ENCODE assay signal across 13 mouse cellular contexts in the genomic region with DNA sequence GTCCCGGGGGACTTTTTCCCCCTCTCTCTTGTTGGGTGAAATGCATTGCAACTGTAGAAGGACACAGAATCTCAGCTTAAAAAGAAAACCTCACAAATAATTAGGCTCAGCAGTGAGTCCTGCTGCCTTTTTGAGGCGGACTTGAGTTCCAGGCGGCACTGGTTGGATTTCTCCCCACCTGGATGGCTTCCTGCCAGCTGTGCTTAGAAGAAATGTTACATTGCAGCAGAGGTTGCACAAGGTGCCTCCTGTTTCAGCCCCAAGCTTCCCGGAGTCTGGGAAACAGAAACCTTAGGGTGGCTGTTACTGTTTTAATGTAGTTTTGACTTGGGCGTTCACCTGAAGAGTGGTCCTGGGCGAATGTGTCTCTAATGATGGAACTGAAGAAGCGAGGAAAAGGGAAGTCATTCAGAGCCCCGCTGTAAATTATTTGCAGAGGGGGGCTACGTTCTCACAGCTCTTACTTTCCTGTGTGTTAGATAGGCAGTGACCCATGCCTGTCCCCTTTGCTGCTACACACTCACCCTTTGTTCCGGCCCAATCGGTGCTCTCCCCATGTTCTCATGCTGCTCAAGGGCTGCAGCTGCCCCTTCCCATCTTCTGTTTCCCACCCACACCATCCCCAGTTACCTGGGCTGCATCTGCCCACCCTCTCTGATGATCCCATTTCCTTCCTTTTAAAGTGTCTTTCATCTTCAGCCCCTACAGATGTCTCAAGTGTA.
A peak's percentile ranks its signal among the peaks of the same experiment; 100 is the strongest.
DNase-seq lines count a peak whose midpoint lies in the region; ATAC-seq lines count a peak whose summit lies in the region.
"Had no signal": no experiment of that assay in that cellular context is flagged by ENCODE, and none has a peak within 500 bp of the region (broad histone marks: within the 10 kb centered on the region; RNA-seq: fewer than 3 reads in every experiment).

No protein-coding gene starts in this region.

- no peak overlapping the region for H3K4me3 ChIP-seq in limb, embryonic 12.5 days (replicated peaks)
- H3K4me3 ChIP-seq in limb, embryonic 10.5 days: no peak overlapping the region
- H3K4me3 ChIP-seq: forebrain, embryonic 13.5 days; heart, embryonic 13.5 days had no signal

- no peak for DNase-seq in limb, embryonic 10.5 days (ENCODE audit: low spot score)
- peak; percentile 15 for DNase-seq in thymus, postnatal 4 days
- no peak for DNase-seq in thymus, postnatal 0 days (ENCODE audit: low spot score)
- peak; percentile 74 to 76 for DNase-seq in kidney, postnatal 25 days
- no peak for DNase-seq in layer of hippocampus, postnatal 36 days
- DNase-seq in right cerebral cortex, postnatal 36 days (ENCODE audit: low spot score in 2 of 2): no peak
- DNase-seq: heart, postnatal 4 days; left cerebral cortex, postnatal 4 days had no signal

- 71% methylated on average over 11 of the region's 11 CpGs for WGBS in limb, embryonic 12.5 days
- 83% methylated on average over 11 of the region's 11 CpGs for WGBS in limb, embryonic 10.5 days

- H3K9me3 ChIP-seq in limb, embryonic 12.5 days: no peaks in the 10 kb centered on the region
- no peaks in the 10 kb centered on the region for H3K9me3 ChIP-seq in limb, embryonic 10.5 days (replicated peaks)
- H3K9me3 ChIP-seq: forebrain, embryonic 13.5 days; heart, embryonic 13.5 days had no signal

- H3K27ac ChIP-seq in limb, embryonic 12.5 days: 0 out of 2 replicates have a peak overlapping the region, but pooled peaks have one; percentile 17
- H3K27ac ChIP-seq in limb, embryonic 10.5 days: no peak overlapping the region
- H3K27ac ChIP-seq: forebrain, embryonic 13.5 days; heart, embryonic 13.5 days had no signal

- H3K36me3 ChIP-seq in limb, embryonic 12.5 days: peaks cover 34% of the 10 kb centered on the region
- H3K36me3 ChIP-seq in limb, embryonic 10.5 days: no peaks in the 10 kb centered on the region; the same call in 1 of the 2 replicates

- peaks cover 27% of the 10 kb centered on the region for H3K4me1 ChIP-seq in limb, embryonic 12.5 days (replicated peaks)
- H3K4me1 ChIP-seq in limb, embryonic 10.5 days: peaks cover 9% of the 10 kb centered on the region

- ATAC-seq in limb, embryonic 12.5 days (ENCODE audit: insufficient number of reproducible peaks, insufficient read depth, low FRiP score, low TSS enrichment, low read depth): no peak
- ATAC-seq in megakaryocyte, adult 5-6 weeks (ENCODE audit: poor library complexity, severe bottlenecking): no peak
- ATAC-seq: forebrain, embryonic 13.5 days had no signal

- H3K9ac ChIP-seq in limb, embryonic 12.5 days (replicated peaks): no peak overlapping the region
- H3K9ac ChIP-seq: forebrain, embryonic 13.5 days; heart, embryonic 13.5 days had no signal

- H3K27me3 ChIP-seq in limb, embryonic 12.5 days: no peaks in the 10 kb centered on the region
- no peaks in the 10 kb centered on the region for H3K27me3 ChIP-seq in limb, embryonic 10.5 days (ENCODE audit: low read depth, poor library complexity, severe bottlenecking)
- H3K27me3 ChIP-seq: CH12.LX; forebrain, embryonic 13.5 days; heart, embryonic 13.5 days had no signal

- no peak overlapping the region for H3K4me2 ChIP-seq in limb, embryonic 12.5 days
- H3K4me2 ChIP-seq: forebrain, embryonic 13.5 days; heart, embryonic 13.5 days had no signal

Comparison
In these comparisons a context has a peak if more than half of its experiments do, and no peak if none do; other contexts are left out.
1. DNase-seq: peak in thymus, postnatal 4 days (single experiment) and kidney, postnatal 25 days (2 of 2); none in limb, embryonic 10.5 days (single experiment), thymus, postnatal 0 days (single experiment), layer of hippocampus, postnatal 36 days (0 of 2) and right cerebral cortex, postnatal 36 days (0 of 2).